ENCODE assay signal across 19 mouse cellular contexts in genomic region chr19:23451361-23451760, GRCm38 (mm10). TPM values are rescaled to one million over a fixed set of nuclear protein-coding genes. Genes with fewer than 3 reads are reported as not detected.
"Had no signal": no experiment of that assay in that cellular context is flagged by ENCODE, and none has a peak within 500 bp of the region (broad histone marks: within the 10 kb centered on the region; RNA-seq: fewer than 3 reads in every experiment).

No protein-coding gene starts in this region.

- ATAC-seq: midbrain, embryonic 15.5 days had no signal

- H3K9ac ChIP-seq: kidney, embryonic 15.5 days; liver, embryonic 13.5 days; lung, embryonic 14.5 days; midbrain, embryonic 12.5 days; midbrain, embryonic 15.5 days; neural tube, embryonic 13.5 days had no signal

- H3K4me2 ChIP-seq: kidney, embryonic 15.5 days; liver, embryonic 13.5 days; lung, embryonic 14.5 days; midbrain, embryonic 12.5 days; midbrain, embryonic 15.5 days; neural tube, embryonic 13.5 days had no signal

- H3K9me3 ChIP-seq: liver, embryonic 13.5 days; midbrain, embryonic 12.5 days; midbrain, embryonic 15.5 days had no signal

- H3K36me3 ChIP-seq: kidney, embryonic 15.5 days; liver, embryonic 13.5 days; midbrain, embryonic 12.5 days; midbrain, embryonic 15.5 days; neural tube, embryonic 13.5 days had no signal

- H3K27me3 ChIP-seq: midbrain, embryonic 15.5 days had no signal

- DNase-seq: kidney, adult 11 months; kidney, adult 8-10 months; kidney, postnatal 10 days; kidney, postnatal 36 days; layer of hippocampus, postnatal 36 days; liver, embryonic 13.5 days; lung, embryonic 14.5 days; lung, postnatal 10 days; thymus, adult 18-20 months; thymus, postnatal 36 days had no signal

- H3K27ac ChIP-seq: kidney, embryonic 15.5 days; left cerebral cortex, adult 2 months; liver, embryonic 13.5 days; macrophage; midbrain, embryonic 12.5 days; midbrain, embryonic 15.5 days; neural tube, embryonic 13.5 days had no signal

- H3K4me3 ChIP-seq: kidney, embryonic 15.5 days; left cerebral cortex, adult 2 months; liver, embryonic 13.5 days; midbrain, embryonic 12.5 days; midbrain, embryonic 15.5 days; myocyte; neural tube, embryonic 13.5 days had no signal

RNA-seq across cellular contexts. Expression of gene Mamdc2, which starts 3.1 kb away (rescaled TPM):
- total RNA-seq: megakaryocyte-erythroid progenitor cell, adult 5-6 weeks; neutrophil, adult 5-6 weeks had no signal
